Mouse (Mus musculus) 3134 (cell line): ENCODE measurements around the gene Adgrb3.
"Not testable (repeated sequence)": the region's sequence is repeated elsewhere in the genome, so short reads cannot be mapped to it uniquely, and the experiment has no call there.

Source experiments
- DNase-seq: peaks from one replicate; pipeline ENCODE4 v3.0.0-alpha.2; 2011; ENCODE audit warnings: low spot score; ENCODE audit not compliant: insufficient read length; ENCODE audit errors: extremely low read depth

The Adgrb3 gene

DNA sequence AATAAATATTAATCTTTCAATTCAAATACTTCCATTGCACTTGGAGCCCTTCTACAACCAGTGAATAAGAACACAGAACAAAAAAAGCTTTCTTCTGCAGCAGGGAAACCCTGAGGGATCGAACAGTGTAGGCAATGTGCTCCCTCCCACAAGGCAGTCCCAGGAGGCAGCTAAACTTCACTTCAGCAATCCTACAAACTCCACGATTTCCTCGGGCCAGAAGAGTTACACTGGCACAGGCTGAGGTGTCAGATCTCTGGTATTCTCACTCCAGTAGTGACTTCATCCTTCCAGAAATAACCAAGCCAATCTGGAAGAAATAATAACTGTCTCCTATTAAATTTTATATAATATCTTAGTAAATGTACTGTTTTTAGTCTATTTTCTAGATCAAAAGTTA, 286.6 kb downstream of the Adgrb3 start:
- no peak for DNase-seq

DNA sequence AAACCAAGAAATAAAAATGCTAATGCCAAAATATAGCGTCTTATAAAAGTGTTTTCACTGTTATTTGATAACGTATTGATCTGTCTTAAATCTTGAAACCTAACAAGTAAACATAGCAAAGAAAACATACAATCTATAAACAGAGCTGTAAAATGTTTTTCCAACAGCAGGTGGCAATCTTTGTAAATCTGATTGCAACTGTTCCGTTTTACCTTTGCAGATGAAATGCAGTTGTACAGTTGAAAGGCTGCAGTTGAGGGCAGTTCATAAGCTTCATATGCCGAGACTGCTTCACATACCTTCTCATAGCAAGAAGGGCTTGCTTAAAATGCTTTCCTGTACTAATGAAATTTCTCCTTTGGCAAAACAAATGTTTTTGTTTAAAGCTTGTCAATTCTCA, 302.5 kb downstream of the Adgrb3 start:
- no peak for DNase-seq

DNA sequence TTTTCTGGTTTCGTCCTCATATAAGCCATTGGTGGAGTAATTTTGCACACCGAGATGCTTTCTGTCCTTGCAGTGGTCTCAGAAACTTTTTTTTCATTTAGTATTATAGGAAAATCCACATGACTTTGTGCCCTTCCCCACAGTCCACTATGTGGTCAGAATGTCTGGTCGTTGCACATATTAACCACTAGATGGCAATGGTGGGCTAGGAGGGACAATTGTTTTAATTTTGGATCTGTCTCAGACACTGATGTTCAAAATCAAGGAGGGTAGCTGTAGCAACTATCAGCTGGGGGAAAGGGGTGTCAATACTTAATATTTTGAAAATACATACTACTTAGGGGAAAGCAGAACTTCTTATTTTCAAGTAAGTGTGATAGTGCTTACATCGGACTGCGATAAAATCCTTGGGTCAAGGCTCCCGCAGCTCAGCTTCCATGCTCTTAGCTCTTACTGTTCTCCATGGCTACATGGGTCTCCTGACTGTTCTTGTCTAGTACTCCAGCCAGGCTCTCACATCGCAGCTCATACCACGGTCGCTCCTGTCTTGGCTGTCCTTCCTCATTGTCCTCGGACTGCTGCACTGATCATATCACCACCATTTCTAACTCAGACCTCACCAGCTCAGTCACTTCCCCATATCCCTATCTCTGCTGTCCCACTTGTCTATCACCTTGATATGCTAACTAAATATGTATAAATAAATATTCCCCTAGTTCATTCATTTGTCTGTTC, 319.0 kb downstream of the Adgrb3 start:
- DNase-seq, result no peak

DNA sequence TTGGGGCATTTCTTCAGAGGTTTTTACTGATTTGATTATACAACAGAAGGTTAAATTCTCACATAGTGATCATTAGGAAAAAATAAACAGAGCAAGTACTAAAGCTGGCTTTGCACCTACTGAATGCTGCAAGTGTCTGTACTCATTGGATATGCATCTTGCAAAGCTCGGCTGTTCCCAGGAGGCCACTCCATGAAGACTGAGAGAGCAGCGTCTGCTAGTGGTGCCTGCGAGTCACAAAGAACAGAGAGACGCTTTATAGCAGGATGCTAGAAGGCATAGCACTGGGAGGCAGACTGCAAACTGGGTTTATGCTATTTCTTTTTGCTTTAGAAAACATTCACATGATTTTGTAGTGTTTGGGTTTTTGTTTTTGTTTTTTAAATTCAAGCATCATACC, 325.2 kb downstream of the Adgrb3 start:
- DNase-seq, result no peak

DNA sequence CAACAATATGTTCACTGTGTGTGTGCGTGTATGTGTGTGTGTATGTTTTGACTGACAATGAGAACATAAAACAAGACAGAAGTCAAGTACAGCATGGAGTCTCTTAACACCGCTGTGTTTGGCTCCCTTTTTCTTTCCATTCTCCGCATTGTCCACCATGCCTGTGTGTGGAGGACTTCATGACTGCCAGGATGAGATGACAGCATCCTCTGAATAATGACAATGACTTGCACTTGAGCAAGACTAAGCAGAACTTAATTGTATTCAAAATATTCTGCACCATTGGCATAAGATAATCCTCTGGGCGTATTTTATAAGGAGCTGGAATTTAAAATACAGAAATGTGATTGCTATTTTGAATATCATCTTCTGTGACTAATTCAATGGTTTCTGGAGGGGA, 326.0 kb downstream of the Adgrb3 start:
- no peak for DNase-seq

DNA sequence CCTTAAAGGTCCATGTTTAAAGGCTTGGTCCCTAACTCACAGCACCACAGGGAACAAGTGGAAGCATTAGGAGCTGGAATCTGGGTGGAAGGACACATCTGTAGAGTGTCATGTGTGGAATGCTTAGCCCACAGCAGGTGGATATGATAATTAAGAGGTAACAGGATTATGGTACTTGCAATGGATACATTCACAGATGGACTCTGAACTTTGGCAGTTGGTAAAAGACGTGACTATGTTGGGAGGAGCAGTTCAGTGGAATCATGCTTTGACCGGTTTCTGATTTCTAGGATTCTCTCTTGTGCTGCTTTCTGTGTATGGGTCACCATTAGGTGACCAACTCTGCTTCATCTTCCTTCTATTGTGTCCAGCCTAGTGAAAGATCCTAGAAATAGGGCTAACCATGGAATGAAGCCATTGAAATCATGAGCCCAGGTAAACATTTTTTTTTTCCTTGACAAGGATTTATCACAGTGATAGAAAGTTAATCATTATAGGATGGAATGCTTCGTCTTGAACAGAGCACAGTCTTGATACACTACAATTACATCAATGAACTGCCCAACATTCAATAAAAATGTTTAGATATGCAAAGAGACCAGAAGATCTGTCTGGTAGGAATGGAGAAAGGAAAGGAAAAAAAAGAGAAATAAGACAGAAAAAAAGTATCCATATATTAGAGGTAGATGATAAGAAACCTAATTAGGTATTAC, 334.1 kb downstream of the Adgrb3 start:
- no peak for DNase-seq

DNA sequence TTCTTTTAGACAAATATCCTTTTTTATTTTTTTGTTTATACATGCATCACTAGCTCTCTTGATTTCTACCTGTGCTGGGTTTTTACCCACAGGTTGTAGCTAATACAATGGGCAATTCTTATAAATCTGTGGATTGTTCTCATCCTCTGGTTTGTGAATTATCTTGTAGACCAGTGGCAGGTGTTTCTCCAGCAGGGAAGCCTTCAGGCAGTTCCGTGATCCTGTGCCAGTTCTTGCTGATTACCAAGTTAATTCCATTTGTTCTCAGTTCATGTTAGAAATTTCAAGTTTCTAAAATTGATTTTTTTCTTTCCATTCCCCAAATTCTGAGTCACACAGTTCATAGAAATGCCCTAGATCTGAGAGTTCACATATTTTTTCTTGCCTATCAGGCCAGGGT, 338.0 kb downstream of the Adgrb3 start:
- DNase-seq, result no peak

DNA sequence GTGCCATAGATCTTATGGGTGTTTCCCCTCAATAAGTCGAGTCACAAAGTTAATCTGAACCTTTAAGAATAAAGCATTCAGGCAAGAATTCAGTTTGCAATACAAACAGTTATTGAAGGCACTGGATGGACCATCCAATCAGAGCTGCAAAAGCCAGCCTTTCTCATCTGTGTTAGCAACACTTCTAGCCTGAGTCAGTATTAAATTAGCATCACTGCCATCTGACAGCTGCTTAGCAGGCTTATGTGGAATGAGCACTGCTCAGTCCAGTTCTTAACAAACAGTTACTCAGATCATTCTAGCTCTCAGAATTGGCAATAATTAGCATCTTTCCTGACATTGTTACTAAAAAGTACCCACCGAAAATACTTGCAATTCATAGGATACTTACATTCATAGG, 339.3 kb downstream of the Adgrb3 start:
- DNase-seq, result no peak

DNA sequence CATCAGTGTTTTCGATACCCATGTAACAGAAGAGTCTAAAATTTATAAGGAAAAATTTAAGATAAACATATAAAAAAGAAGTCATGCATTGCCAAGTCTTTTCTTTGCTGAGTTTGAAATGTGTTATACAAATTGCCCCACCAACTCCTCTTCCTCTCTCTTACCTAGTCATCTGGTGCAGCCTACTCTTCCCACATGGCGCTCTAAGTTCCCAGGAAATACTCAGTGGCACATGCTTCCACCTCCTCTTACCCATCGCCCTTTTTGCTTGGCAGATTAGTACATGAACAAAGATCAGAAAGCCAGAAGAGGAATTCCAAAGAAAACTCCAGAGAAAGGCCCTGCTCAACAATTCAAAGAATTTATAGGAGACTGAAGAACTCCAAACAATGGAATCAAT, 353.8 kb downstream of the Adgrb3 start:
- no peak for DNase-seq

DNA sequence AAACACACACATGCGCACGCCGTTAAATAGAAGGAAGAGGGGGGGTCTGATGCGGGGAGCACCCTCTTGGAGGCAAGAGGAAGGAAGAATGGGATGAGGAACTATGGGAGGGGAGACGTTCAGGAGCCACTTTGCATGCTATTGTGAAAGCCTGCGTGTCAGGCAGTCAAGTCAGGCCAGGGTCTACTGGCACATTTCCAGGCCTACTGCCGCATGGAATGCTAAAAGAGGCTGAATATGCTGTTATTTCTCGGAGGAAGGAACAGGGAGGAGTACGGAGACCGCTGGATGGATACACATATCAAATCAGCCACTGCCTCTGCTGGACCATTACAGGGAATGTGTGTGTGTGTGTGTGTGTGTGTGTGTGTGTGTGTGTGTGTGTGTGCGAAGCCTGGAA, 355.0 kb downstream of the Adgrb3 start:
- DNase-seq, result no peak

DNA sequence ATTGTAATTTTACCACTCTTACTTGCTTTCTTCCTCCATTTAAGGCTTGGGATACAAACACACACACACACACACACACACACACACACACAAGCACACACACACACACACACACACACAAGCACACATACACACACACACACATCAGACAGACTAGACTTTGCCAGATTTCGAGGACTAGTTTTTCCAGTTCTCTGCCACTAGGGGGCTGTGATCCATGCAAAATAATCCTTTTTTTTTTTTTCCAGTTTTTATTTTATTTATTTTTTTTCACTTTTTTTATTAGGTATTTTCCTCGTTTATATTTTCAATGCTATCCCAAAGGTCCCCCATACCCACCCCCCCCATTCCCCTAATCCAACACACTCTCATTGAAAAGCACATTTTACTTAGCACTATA, 357.9 kb downstream of the Adgrb3 start:
- not testable (repeated sequence) for DNase-seq

DNA sequence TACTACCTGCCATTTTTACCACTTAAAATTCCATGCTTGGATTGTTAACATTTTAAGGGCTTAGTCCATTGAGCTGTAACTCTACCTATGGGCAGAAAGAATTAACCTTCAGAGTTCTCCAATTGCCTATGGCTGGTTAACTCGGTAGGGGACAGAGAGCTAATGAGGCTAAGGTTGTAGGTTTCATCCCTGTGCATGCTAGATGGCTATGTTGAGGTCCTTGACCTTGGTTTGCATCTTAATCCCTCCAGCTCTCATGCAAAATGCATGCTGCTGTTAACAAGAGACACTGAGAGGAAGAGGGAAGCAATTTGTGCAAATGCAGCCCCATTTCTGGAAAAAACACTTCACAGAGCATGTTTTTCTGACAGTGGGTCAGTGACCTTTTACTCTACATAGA, 366.9 kb downstream of the Adgrb3 start:
- no peak for DNase-seq

DNA sequence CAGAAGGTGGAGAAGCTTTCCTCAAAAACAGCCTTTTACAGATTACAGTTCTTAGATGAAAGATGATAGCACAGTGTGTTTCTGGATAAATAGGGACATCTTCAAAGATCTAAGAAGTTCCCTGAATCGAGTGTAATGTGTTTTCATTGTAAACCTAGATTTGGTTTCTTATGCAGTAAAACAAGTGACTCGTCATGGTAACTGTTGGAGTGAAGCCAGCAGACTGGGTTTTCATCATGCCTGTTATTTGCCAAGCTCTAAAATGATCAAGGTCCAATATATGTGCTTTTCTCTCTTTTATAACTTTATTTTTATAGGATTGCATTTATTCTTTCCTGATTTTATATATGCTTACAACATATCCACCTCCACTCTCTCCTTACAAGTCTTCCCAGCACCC, 394.0 kb downstream of the Adgrb3 start:
- DNase-seq, result no peak

DNA sequence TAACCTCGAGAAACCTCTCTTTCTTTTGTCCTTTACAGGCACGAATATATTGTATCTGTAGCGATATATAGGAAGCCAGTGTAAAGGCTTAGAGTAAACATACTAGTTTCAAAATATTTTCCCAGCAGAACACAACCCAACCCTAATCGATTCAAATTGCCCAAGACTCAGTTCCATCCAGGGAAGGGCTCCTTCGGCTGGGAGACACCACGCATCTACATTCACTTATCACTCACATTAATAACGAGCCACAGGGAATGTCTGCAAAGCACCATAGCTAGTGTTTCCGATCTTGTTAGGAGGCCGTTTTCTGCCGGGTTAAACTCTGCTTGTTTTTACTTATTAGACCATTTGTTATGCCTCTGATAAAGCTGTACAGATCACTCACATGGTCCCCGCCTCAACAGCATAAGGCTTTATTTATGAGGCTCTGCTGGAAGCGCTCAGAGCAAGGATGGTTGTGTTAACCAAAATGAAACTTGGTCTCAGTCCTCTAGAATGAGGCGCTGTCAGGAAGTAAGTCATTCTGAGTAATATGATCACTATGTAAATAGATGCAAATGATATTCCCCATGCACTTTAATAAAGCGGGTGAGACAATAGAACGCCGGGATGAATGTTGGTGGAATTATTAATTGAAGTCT, 399.2 kb downstream of the Adgrb3 start:
- DNase-seq, result no peak

DNA sequence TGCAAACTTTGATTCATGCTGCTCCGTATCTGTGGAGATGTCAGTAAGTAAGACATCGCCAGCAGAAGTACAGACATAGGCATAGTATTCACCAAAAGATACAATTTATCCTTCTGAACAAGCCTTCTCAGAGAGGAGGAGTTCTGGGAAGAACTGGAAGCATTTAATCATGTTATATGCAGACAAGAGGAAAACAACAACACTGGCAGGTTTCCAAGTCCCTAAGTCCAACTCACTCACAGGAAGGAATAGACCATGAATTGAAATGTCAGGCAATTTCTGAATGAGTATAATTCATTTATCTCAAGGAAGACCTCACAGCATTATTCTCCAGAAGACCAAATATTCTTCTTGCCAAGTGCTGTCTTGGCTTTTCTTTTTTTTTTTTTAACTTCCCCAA, 408.8 kb downstream of the Adgrb3 start:
- DNase-seq, result no peak

DNA sequence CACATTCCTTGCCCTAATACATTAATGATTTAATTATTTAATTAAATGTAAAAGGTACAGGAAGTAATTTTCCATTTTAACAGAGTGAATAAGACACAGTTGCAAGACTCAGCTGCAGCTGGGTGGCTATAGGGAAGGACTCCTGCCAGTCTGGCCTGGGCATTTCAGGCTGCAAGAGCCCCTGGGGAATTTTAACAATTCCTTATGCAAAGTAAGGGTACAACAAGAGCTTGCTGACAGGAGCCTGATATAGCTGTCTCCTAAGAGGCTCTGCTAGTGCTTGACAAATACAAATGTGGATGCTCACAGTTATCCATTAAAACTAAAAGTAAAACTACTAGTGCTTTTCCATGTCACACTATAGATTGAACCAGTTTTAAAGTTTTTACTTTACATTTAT, 410.1 kb downstream of the Adgrb3 start:
- DNase-seq, result no peak

DNA sequence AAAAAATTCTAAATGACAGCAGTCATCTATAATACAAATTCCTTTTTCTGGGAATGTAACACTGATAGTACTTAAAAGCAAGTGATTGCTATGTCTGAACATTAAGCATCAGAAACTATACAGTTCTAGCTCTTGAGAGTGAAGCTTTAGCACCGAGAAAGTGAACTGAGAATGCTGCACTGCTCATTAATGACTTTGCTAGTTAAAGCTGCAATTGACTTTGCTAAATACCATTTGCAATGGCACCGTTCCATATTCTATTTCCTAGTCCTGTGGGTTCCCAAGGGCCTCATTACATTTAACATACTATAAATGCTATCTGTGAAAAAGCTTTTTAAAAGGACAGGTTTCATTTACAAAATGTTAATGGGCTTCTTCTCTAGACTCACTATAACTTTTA, 414.4 kb downstream of the Adgrb3 start:
- DNase-seq, result no peak

DNA sequence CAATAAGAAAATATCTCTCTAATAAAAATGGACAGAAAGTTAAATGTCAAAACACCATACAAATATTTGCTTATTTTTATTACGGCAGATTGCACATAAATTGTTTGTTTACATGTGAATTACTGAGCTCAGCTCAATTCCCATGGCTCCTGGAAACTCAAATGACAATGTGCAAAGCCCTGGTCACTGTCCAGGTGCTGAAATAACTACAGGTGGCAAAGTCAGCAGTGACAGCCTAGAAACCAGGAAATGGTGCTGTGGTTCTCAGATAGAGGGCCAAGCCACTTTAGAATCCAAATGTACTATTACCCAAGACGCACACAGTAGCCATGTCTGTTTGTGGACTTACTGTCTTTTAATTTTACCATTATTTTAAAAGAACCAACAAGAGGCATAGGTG, 465.3 kb downstream of the Adgrb3 start:
- no peak for DNase-seq

DNA sequence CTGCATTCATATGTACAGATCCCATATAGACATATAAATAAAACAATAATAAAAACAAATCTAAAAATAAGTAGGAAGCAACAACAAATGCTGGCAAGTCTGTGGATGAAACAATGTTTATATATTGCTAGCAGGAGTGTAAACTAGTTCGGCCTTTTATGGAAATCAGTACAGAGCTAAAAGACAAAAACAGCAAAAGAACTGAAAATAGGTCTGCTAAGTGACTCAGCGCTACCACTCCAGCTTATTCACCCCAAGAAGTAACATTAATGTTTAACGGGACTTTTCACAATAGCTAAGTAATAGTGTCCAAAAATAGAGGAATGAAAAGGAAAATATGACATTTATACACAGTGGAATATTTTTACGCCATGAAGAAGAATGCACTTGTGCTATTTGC, 471.0 kb downstream of the Adgrb3 start:
- no peak for DNase-seq

DNA sequence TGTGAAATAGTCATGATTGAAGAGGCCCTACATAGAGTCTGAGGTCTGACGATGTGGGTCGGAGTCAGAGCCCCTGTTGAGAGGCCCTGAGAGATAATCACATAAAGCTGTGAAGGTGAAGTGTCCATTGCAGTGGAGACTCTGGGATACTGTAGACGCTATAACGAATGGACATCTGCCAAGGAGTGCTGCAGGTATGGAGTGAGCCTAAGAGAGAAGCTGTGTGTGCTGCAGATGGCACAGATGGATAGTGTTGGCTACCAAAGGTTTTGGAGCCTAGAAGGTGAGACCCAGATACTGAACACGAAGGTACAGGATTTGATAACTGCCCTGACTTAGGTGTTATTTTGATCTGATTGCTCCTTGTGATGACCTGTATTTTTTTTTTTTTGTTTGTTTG, 474.0 kb downstream of the Adgrb3 start:
- no peak for DNase-seq

DNA sequence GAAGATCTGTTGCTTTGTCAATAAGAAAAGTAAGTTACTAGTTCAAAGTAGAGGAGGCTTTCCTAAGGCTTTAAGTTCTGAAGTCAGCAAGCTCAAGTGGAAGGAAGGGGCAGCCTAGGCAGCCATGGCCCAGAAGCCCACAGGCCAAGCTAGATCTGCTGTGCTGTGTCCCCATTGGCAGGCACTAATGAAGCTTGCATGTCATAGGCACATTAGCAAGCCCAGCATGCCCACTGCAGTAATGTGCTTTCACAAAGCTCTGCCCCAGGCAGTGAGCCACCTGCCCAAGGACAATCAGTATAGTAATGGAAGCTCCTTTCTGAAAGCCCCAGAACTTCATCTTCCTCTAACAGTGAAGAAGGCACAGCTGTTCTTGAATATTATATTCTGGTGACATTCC, 484.6 kb downstream of the Adgrb3 start:
- no peak for DNase-seq

DNA sequence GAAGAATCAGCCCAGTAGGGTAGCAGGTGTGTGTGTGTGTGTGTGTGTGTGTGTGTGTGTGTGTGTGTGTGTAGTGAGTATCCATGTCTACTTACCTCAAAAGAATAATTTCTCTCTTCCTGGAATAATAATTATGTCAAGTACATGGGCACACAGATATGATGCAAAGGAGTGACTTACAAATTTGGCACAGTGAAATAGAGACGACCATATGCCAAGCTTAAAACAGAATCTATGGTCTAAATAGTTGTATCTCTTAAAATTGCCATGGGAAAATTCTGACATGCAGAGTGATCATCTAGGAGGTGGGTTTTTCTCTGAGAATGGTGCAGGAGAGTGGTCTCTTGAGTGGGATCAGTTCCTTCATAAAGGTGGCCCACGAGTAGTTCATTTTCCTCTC, 504.1 kb downstream of the Adgrb3 start:
- DNase-seq, result no peak
